Mouse (Mus musculus): ENCODE results near the gene Ddx28.

- no peak for TF ChIP-seq CTCF (conservative IDR thresholded peaks at IDR 0.05; ENCODE audit: insufficient read depth, insufficient read length, low read depth, low read length)
- no peak for TF ChIP-seq POLR2A (IDR thresholded peaks at IDR 0.05; ENCODE audit: low read depth, low read length)
Observed at GRCm38 (mm10) chr8:106059613-106060371, 48.1 kb upstream of the Ddx28 start.
